Mouse (Mus musculus) layer of hippocampus, adult 9-10 months (tissue): ENCODE measurements around the gene Olfr5.
"Not testable (repeated sequence)": the region's sequence is repeated elsewhere in the genome, so short reads cannot be mapped to it uniquely, and the experiment has no call there.

Experiments used
- DNase-seq: peaks from one replicate; pipeline ENCODE4 v3.0.0; 2022; ENCODE audit warnings: low spot score

Olfr5 gene

DNA sequence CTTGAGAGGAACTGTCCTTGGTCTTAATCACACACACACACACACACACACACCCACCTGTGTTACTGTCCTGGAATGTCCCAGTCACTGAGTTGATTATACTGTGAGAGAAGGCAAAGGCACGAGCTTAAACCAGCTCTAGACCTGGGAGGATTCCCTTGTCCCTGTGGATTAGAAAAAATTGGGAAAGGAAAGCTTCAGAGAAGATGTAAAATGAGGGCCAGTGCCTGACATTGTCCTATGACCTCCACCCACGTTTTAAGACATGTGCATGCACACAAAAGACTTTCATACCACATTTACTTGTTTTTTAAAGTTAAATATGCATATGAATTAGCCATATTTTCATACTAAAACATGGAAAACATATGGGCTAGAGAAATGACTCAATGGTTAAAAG is at the start of gene Olfr5:
Olfr5 (minus strand) TSS at position 101 of the 400 bp plus-strand sequence.
- DNase-seq = no peak

DNA sequence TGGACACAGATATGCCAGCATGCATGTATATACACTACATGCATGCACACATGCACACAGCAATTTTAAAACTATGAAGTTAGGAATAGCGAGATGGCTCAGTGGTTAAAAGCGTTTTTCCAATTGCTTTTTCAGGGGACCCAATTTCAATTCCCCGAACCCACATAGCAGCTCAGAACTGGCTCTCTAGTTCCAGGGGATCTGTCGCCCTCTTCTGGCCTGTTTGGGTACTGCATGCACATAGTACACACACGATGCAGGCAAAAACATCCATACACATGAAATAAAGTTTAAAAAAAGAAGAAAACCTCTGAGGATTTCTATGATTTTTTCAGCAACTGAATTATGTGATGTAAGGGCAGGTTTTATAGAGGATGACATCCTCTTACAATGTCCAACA is 39.4 kb upstream of the Olfr5 start:
- no peak for DNase-seq

DNA sequence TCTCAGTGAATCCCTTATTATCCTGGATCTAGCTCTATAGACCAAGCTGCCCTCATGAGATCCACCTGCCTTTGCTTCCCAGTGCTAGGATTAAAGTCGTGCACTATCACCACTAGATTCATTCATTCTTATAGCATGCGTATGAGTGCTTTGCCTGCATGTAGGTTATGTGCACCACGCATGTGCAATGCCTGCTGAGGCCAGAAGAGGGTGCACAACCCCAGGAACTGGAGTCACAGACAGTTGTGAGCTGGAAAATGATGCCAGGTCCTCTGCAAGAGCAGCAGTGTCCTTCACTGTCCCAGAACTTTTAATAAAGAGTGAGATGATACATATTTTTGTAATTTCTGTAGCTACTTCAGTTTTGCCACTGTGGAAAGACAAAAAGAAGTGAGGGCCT is 38.3 kb upstream of the Olfr5 start:
- no peak for DNase-seq

DNA sequence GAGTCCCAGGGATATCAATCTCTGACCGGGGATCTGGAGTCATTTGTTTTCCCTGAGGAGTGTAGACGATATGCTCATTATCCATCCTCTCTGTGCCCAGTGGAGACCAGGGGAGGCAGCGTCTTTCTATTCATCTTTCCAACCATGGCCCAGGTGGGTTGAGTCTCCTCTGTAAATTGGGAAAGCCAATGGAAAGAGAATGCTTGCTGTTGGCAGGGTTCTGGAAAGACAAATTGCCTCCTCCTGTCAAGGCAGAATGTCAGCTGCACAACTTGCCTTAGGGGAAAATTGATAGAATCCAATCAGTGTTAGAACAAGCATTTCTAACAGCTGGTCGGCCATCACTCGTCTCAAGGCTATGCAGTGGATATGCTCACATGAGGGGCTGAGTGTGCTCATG is 36.1 kb upstream of the Olfr5 start, which contains the start of gene Olfr1349:
Olfr1349 (minus strand) TSS at position 101 of the 400 bp plus-strand sequence.
- no peak for DNase-seq

DNA sequence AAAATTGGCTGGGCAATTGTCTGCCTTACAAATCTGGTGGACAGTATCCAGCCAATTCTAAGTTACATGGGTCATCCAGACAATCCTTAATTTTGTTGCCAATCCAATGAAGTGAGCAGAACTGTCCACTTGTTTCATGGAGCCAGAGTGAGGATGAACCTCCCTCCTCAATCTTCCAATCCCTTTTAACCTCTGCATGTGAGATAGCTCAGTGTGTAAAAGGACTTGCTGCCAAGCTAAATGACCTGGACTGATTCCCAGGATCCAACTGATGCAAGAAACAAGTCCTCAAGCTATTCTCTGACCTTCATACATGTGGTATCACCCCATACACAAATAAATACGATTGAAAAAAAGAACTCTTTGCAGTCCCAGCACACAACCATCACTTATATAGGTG is 34.9 kb upstream of the Olfr5 start:
- DNase-seq = no peak

DNA sequence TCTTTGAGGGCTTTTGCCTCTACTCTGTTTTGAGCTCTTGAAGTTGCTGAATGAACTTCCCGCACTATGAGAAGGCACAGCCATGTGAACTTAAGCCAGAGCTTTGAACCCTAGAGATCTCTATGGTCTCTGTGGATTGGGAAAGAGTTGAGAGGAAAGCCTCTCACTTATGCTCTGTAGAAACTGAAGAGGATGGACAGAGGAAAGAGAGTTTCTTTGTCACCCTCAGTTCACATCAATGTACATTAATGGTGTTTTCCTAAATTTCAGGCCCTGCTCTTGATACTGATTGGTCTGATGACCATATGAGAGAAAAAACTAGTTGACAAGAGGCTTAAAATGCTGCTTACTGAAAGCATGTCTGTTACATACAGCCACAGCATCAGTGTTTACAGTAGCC is 21.9 kb upstream of the Olfr5 start, which contains the start of gene Olfr1348:
Olfr1348 (minus strand) TSS at position 101 of the 400 bp plus-strand sequence.
- DNase-seq = no peak

DNA sequence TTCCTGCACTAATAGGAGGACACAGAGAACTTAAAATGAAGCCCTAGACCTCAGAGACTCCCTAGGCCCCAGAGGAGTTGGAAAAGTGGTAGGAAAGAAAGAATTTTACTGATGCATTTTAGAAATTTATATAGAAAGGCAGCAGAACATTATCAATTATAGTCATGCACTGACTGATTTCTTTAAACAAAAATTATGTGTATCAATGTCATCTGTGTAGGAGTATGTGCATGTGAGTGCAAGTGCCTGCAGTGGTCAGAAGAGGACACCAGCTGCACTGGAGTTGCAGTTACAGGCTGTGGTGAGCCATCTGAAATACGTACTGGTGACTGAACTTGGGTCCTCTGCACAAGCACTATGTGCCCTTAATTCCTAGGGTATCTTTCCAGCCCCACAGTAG is 12.9 kb upstream of the Olfr5 start, which contains the start of gene Olfr1347:
Olfr1347 (minus strand) TSS at position 101 of the 400 bp plus-strand sequence.
- DNase-seq = no peak

DNA sequence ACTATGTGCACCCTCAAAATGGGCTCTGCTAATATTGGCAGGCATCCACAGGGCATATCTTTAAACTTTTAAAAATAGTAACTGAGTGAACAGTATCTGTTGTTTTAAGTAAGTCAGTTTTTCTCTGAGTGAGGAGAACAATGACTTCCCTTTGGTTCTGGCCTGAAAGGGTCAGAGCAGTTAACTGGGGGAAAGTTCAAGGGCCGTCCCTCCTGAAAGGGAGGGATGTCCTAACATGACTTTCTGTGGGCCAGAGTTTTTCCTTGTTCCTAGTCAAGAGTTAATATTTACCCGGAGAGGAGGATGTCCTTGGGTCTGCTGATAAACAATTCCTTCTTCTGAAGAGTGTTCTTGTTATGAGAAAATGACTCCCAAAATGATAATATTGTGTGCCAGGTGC is 9.1 kb downstream of the Olfr5 start:
- DNase-seq = not testable (repeated sequence)

DNA sequence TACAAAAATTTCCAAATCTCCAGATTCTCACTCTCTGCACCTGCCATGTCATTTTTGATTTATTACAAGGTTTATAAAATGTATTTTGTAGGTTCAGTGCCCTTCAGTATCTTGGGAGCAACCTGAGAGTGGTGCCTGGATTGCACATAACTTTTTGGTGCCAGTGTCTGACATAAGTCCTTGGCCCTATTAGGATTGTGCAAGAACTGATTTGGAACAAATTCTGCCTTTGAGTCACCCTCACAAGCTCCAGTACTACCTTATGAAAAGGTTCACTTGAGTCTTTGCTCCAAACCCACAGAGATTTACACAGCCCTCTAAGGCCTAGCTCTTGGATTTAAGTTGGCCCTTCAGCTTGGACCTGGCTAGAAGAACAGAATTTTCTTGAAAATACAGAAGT is 19.8 kb downstream of the Olfr5 start, which contains the start of gene Olfr1346:
Olfr1346 (plus strand) TSS at position 151 of the 400 bp plus-strand sequence.
- no peak for DNase-seq

DNA sequence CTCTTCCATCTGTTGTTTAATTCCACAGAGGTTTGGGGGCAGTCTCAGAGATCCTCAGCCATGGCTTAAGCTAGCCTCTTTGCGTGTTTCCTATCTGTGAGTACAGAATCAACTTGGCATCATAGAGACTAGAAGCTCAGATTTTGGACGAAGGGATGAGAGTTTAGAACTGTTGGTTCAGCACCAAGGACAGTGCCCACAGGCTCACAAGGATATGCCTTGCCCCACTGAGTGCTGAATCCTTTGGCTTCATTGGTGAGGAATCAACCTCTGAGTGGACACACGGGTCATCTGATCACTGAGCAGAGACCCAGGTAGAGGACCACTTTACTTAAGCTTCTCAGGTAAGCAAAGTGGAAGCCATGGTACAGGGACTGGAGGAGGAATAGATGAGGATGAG is 30.3 kb downstream of the Olfr5 start:
- no peak for DNase-seq

DNA sequence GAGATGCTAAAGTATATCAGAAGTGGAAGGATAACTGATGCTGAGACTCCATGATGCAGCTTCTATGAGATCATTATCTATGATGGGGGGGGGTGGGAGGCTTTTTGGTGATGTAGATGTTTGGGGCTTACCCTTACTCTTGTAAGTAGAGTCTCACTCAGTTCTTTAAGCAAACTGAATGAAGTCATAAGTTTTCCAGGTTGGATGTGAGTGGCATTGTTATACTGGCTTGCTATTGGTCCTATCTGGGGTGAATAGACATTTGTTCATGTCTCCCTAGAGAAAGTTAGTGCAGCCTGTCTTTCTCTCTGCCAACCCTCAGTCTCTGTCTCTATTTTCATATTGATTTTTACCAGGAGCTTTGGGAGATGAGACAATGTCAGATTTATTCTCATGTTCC is 30.9 kb downstream of the Olfr5 start, which contains the start of gene Olfr1336:
Olfr1336 (plus strand) TSS at position 301 of the 400 bp plus-strand sequence.
- DNase-seq = no peak

DNA sequence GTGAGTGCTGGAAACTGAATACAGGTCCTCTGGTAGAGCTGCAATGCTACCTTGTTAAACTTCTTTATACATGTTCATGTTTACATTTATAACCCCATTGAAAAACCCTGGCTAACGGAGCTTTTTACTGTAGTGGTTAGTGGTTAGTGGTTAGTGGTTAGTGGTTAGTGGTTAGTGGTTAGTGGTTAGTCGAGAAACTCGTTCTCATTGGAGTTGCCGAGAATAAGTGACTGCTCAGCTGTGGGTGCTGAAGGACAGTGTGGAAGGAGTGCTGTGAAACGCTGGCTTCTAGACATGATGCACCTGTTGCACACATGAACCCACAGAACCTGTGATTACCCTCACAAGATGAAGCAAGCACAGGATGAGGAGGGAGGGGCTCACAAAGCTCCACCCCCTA is 39.0 kb downstream of the Olfr5 start:
- DNase-seq = no peak

DNA sequence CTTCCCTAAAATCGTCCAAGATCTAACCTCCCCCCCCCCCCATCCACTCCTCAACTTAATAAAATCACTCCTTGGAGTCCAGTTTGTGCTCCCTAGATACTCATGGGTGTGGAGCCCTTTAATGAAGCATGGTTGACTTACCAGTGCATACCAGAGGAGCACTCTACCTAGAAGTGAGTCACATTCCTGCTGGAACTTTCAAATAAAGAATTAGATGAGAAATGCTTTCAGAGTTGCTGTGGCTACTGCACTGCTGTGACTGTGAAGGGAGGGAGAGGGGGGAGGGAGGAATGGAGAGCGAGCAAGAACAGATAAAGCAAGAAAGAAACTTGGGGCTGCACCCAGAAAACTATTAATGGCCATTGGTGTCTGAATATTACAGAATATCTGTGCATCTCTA is 45.6 kb downstream of the Olfr5 start:
- DNase-seq = no peak

DNA sequence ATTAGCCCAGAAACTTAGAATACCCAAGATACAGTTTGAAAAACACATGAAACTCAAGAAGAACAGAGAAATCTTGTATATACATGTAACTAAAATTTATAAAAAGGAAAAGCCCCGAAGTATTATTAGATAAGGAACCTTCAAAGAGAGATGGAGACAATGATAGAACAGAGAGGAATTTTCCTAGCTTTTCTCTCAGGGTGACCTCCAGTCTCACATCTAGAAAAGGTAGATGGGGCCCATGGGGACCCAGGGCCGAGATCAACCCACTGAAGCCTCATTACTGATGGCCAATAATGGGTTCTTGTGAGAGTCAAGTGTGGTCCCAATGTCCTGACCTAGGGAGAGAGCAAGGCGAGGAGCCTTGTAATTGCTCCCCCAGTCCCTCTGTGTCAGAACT is 48.4 kb downstream of the Olfr5 start, which contains the start of gene Olfr1344:
Olfr1344 (plus strand) TSS at position 301 of the 400 bp plus-strand sequence.
- no peak for DNase-seq

DNA sequence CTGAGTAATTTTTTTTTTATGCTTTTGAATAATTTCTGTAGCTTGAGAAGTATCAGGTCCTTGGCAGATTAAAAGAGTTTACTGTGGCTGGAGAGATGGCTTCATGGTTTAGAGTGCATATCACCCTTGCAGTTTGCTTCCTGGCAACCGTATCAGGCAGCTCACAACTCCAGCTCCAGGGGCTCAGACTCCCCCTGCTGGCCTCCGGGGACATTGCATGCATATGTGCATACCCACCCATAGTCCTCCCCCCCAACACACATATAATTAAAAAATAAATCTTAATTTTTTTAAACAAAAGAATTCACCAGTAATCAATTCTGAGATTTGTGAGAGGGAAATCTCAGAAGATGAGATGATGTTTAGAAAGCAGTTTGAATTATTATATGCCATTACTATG is 56.4 kb downstream of the Olfr5 start:
- no peak for DNase-seq

DNA sequence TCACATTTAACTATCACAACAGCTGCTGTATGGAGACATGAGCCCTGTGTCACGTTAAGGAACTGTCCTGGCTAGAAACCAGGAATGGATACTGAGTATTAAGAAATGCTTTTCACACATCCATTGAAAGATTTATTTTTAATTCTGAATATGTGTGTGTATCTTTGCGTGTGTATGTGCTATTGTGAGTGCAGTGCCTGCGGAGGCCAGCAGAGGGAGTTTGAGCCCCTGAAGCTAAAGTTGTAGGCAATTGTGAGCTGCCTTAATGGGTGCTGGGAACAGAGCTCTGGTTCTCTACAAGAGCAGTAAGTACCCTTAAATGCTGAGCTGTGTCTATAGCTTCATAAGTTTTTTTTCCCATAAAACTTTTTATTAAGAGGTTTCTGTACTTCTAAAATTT is 57.4 kb downstream of the Olfr5 start:
- DNase-seq = no peak
